Mouse (Mus musculus) spleen, adult 2 months (tissue): ENCODE results near the gene Rfx5. TPM values are rescaled to one million over a fixed set of nuclear protein-coding genes. Genes with fewer than 3 reads are reported as not detected.
"Not testable (repeated sequence)": the region's sequence is repeated elsewhere in the genome, so short reads cannot be mapped to it uniquely, and the experiment has no call there.

ENCODE experiments used
- DNase-seq, 2 experiments: peaks; one replicate each; pipeline versions ENCODE4 v3.0.0 to v3.0.0-alpha.2; 2012 to 2021; ENCODE audit warnings: low spot score in 2 of 2, low read depth in 1 of 2
- H3K27ac ChIP-seq: fragments of 200-500 bp; 2 replicates; pipeline ENCODE4 v1.5.1; 2012; ENCODE audit warnings: low read length, inconsistent platforms; ENCODE audit not compliant: insufficient read depth
- H3K27me3 ChIP-seq: fragments of 200-500 bp; 2 replicates; pipeline ENCODE4 v1.6.1; 2012; ENCODE audit warnings: mild to moderate bottlenecking, moderate library complexity, low read length, inconsistent platforms; ENCODE audit not compliant: control insufficient read depth, insufficient read depth
- H3K36me3 ChIP-seq: fragments of 200-500 bp; 2 replicates; pipeline ENCODE4 v1.6.1; 2012; ENCODE audit warnings: mild to moderate bottlenecking, low read length, inconsistent platforms; ENCODE audit not compliant: control insufficient read depth, insufficient read depth
- H3K4me1 ChIP-seq: fragments of 200-500 bp; 2 replicates; pipeline ENCODE4 v1.6.1; 2011; ENCODE audit warnings: inconsistent platforms; ENCODE audit not compliant: control insufficient read depth, insufficient read depth, insufficient read length
- H3K4me3 ChIP-seq: fragments of 200-500 bp; 2 replicates; pipeline ENCODE4 v1.5.1; 2011; ENCODE audit warnings: mild to moderate bottlenecking, inconsistent platforms; ENCODE audit not compliant: insufficient read depth, insufficient read length; ENCODE audit errors: extremely low read depth
- CTCF ChIP-seq: fragments of 200-500 bp; IDR thresholded peaks from 2 replicates; pipeline ENCODE4 v1.5.1; 2011; ENCODE audit warnings: mild to moderate bottlenecking, inconsistent platforms; ENCODE audit not compliant: insufficient read depth, insufficient read length, insufficient replicate concordance; ENCODE audit errors: extremely low read depth
- POLR2A ChIP-seq: fragments of 200-500 bp; IDR thresholded peaks from 2 replicates; pipeline ENCODE4 v1.6.1; 2011; ENCODE audit warnings: low read depth, low read length, inconsistent platforms
- WGBS: fragments of 180-500 bp; shearing (Covaris S2); methylation state at CpG from one replicate; pipeline ENCODE4 v1.1.7; 2018; 5-methylcytosine and 5-hydroxymethylcytosine counted together
- polyA plus RNA-seq: library from polyadenylated mRNA; depleted of rRNA; stranded (reverse); fragments of >200 nt; gene quantifications from 2 replicates; pipeline ENCODE4 v1.2.3, GENCODE M21; 2012

The Rfx5 gene
- polyA plus RNA-seq, 1 experiment = 23.9 TPM

- peak; percentile 21; the same call in 1 of the 2 replicates for TF ChIP-seq CTCF
- WGBS = 37% methylated on average over 4 of the region's 4 CpGs
- not testable (repeated sequence) for DNase-seq, H3K36me3 ChIP-seq, H3K4me1 ChIP-seq, H3K27ac ChIP-seq, H3K4me3 ChIP-seq, H3K27me3 ChIP-seq
Measured at GRCm38 (mm10) chr3:94943706-94944105, 10.2 kb upstream of the Rfx5 start.

GRCm38 (mm10) chr3:94948066-94948614, 5.7 kb upstream of the Rfx5 start:
- WGBS = 77% methylated on average over 3 of the region's 3 CpGs
- no peak for DNase-seq
- TF ChIP-seq POLR2A (no peak), CTCF (no peak)
- Histone ChIP-seq H3K27me3 (no peaks in the 10 kb centered on the region), H3K36me3 (no peaks in the 10 kb centered on the region), H3K27ac (no peak overlapping the region), H3K4me1 (peaks cover 6% of the 10 kb centered on the region; the same call in 1 of the 2 replicates), H3K4me3 (no peak overlapping the region)

- 38% methylated on average over 3 of the region's 3 CpGs for WGBS
- H3K36me3 ChIP-seq = no peaks in the 10 kb centered on the region
- peaks cover 6% of the 10 kb centered on the region; the same call in 1 of the 2 replicates for H3K4me1 ChIP-seq
- no peak overlapping the region for H3K4me3 ChIP-seq
- DNase-seq = no peak
- TF ChIP-seq CTCF (no peak), POLR2A (no peak)
- H3K27me3 ChIP-seq = no peaks in the 10 kb centered on the region
- no peak overlapping the region for H3K27ac ChIP-seq
Measured at GRCm38 (mm10) chr3:94949645-94950044, 4.2 kb upstream of the Rfx5 start.

GRCm38 (mm10) chr3:94952806-94953205, 1.1 kb upstream of the Rfx5 start:
- TF ChIP-seq POLR2A (no peak), CTCF (no peak)
- WGBS = 44% methylated on average over 5 of the region's 5 CpGs
- peak overlapping the region; percentile 46; the same call in 1 of the 2 replicates for H3K4me3 ChIP-seq
- no peaks in the 10 kb centered on the region for H3K27me3 ChIP-seq
- peaks cover 21% of the 10 kb centered on the region for H3K36me3 ChIP-seq
- DNase-seq = peak; percentile 66 to 75
- peaks cover 9% of the 10 kb centered on the region; the same call in 1 of the 2 replicates for H3K4me1 ChIP-seq
- no peak overlapping the region for H3K27ac ChIP-seq

- peak overlapping the region; percentile 69 for H3K4me3 ChIP-seq
- peaks cover 27% of the 10 kb centered on the region for H3K36me3 ChIP-seq
- no peak for DNase-seq
- peaks cover 9% of the 10 kb centered on the region; the same call in 1 of the 2 replicates for H3K4me1 ChIP-seq
- TF ChIP-seq POLR2A = no peak
- TF ChIP-seq CTCF = no peak
- WGBS = 4% methylated on average over 9 of the region's 9 CpGs
- H3K27ac ChIP-seq = peak overlapping the region; percentile 92
- no peaks in the 10 kb centered on the region for H3K27me3 ChIP-seq
Measured at GRCm38 (mm10) chr3:94953384-94953763, 501 bp upstream of the Rfx5 start.

- Histone ChIP-seq H3K27ac (no peak overlapping the region), H3K4me3 (no peak overlapping the region), H3K4me1 (peaks cover 3% of the 10 kb centered on the region; the same call in 1 of the 2 replicates), H3K36me3 (peaks cover 36% of the 10 kb centered on the region), H3K27me3 (no peaks in the 10 kb centered on the region)
- TF ChIP-seq CTCF = no peak
- no peak for TF ChIP-seq POLR2A
- 94% methylated on average over 8 of the region's 8 CpGs for WGBS
- no peak for DNase-seq
Measured at GRCm38 (mm10) chr3:94958295-94958694, 4.4 kb downstream of the Rfx5 start.

GRCm38 (mm10) chr3:94959871-94960270, 6.0 kb downstream of the Rfx5 start:
- H3K4me3 ChIP-seq = no peak overlapping the region
- no peak for DNase-seq
- peaks cover 2% of the 10 kb centered on the region; the same call in 1 of the 2 replicates for H3K4me1 ChIP-seq
- 81% methylated on average over 8 of the region's 8 CpGs for WGBS
- H3K27me3 ChIP-seq = no peaks in the 10 kb centered on the region
- no peak overlapping the region for H3K27ac ChIP-seq
- TF ChIP-seq POLR2A = no peak
- TF ChIP-seq CTCF = no peak
- peaks cover 36% of the 10 kb centered on the region for H3K36me3 ChIP-seq
